In the genomic region with DNA sequence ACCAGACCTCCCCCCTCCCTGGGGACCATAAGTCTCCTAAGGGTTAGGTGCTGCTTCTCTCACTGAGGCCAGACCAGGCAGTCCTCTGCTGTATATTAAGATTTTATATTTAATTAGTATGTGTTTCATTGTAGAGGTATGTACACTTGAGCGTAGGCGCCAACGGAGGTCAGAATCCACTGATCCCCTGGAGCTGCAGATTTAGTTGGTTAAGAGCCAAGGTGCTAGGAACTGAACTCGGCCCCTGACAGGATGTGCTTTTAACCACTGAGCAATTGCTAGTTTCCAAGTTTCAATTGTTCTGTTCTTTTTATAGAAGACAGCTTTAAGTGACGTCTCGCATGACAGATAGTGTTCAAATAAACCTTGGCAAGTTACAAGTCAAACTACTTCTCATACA, we compare ENCODE assay signal across 29 mouse cellular contexts. TPM values are rescaled to one million over a fixed set of nuclear protein-coding genes. Genes with fewer than 3 reads are reported as not detected.
DNase-seq lines count a peak whose midpoint lies in the region; ATAC-seq and TF ChIP-seq lines count a peak whose summit lies in the region.
"Had no signal": no experiment of that assay in that cellular context is flagged by ENCODE, and none has a peak within 500 bp of the region (broad histone marks: within the 10 kb centered on the region; RNA-seq: fewer than 3 reads in every experiment).

No protein-coding gene starts in this region.

- WGBS in heart, embryonic 12.5 days: 54% methylated on average over 6 of the region's 6 CpGs
- 27% methylated on average over 6 of the region's 6 CpGs for WGBS in heart, postnatal 0 days
- WGBS in heart, embryonic 11.5 days (ENCODE audit: insufficient replicate concordance): 63% methylated on average over 6 of the region's 6 CpGs
- 42% methylated on average over 6 of the region's 6 CpGs for WGBS in lung, embryonic 15.5 days
- WGBS in stomach, postnatal 0 days: 59% methylated on average over 6 of the region's 6 CpGs

- no peak for TF ChIP-seq CTCF in heart, postnatal 0 days (IDR thresholded peaks at IDR 0.05; ENCODE audit: low read depth)
- TF ChIP-seq CTCF in stomach, postnatal 0 days (IDR thresholded peaks at IDR 0.05; ENCODE audit: low read depth): no peak

- H3K9ac ChIP-seq in heart, embryonic 12.5 days: no peak overlapping the region
- H3K9ac ChIP-seq in heart, postnatal 0 days (replicated peaks; ENCODE audit: low read depth, low read length): no peak overlapping the region
- H3K9ac ChIP-seq in heart, embryonic 11.5 days (ENCODE audit: low read depth, low read length): no peak overlapping the region
- no peak overlapping the region for H3K9ac ChIP-seq in lung, embryonic 15.5 days
- H3K9ac ChIP-seq in stomach, postnatal 0 days (ENCODE audit: low read length): no peak overlapping the region
- H3K9ac ChIP-seq: embryonic facial prominence, embryonic 13.5 days; forebrain, embryonic 13.5 days; hindbrain, embryonic 12.5 days; intestine, embryonic 15.5 days; limb, embryonic 13.5 days; midbrain, embryonic 13.5 days; stomach, embryonic 15.5 days had no signal

- 0 out of 2 replicates have a peak, but pooled peaks cover 11% of the 10 kb centered on the region for H3K27me3 ChIP-seq in heart, embryonic 12.5 days (replicated peaks)
- H3K27me3 ChIP-seq in heart, postnatal 0 days (ENCODE audit: control insufficient read depth, insufficient read depth, low read length): no peaks in the 10 kb centered on the region
- H3K27me3 ChIP-seq in heart, embryonic 11.5 days (ENCODE audit: control insufficient read depth, insufficient read depth, low read length): no peaks in the 10 kb centered on the region
- no peaks in the 10 kb centered on the region for H3K27me3 ChIP-seq in lung, embryonic 15.5 days
- H3K27me3 ChIP-seq in stomach, postnatal 0 days (ENCODE audit: control insufficient read depth, insufficient read depth, low read length): no peaks in the 10 kb centered on the region
- H3K27me3 ChIP-seq: CH12.LX; embryonic facial prominence, embryonic 13.5 days; forebrain, embryonic 13.5 days; hindbrain, embryonic 12.5 days; intestine, embryonic 15.5 days; limb, embryonic 13.5 days; midbrain, embryonic 13.5 days; stomach, embryonic 15.5 days had no signal

- no peaks in the 10 kb centered on the region for H3K36me3 ChIP-seq in heart, embryonic 12.5 days
- H3K36me3 ChIP-seq in heart, postnatal 0 days (replicated peaks; ENCODE audit: control insufficient read depth, insufficient read depth, low read length): no peaks in the 10 kb centered on the region
- H3K36me3 ChIP-seq in heart, embryonic 11.5 days (ENCODE audit: control insufficient read depth, insufficient read depth, low read length): no peaks in the 10 kb centered on the region
- no peaks in the 10 kb centered on the region for H3K36me3 ChIP-seq in lung, embryonic 15.5 days
- H3K36me3 ChIP-seq in stomach, postnatal 0 days (ENCODE audit: control insufficient read depth, insufficient read depth, low read length): no peaks in the 10 kb centered on the region
- H3K36me3 ChIP-seq: embryonic facial prominence, embryonic 13.5 days; intestine, embryonic 15.5 days; stomach, embryonic 15.5 days had no signal

- peaks cover 70% of the 10 kb centered on the region for H3K4me1 ChIP-seq in heart, embryonic 12.5 days (replicated peaks)
- peaks cover 45% of the 10 kb centered on the region for H3K4me1 ChIP-seq in heart, postnatal 0 days (ENCODE audit: control insufficient read depth, insufficient read depth)
- peaks cover 42% of the 10 kb centered on the region for H3K4me1 ChIP-seq in heart, embryonic 11.5 days (ENCODE audit: control insufficient read depth, insufficient read depth, low read length)
- H3K4me1 ChIP-seq in lung, embryonic 15.5 days: peaks cover 54% of the 10 kb centered on the region
- no peaks in the 10 kb centered on the region for H3K4me1 ChIP-seq in stomach, postnatal 0 days (replicated peaks; ENCODE audit: control insufficient read depth, insufficient read depth)

- H3K4me2 ChIP-seq in heart, embryonic 12.5 days: no peak overlapping the region
- peak overlapping the region; percentile 5; the same call in 1 of the 2 replicates for H3K4me2 ChIP-seq in heart, postnatal 0 days (ENCODE audit: low read depth, low read length)
- H3K4me2 ChIP-seq in heart, embryonic 11.5 days: no peak overlapping the region
- H3K4me2 ChIP-seq in lung, embryonic 15.5 days: no peak overlapping the region
- H3K4me2 ChIP-seq in stomach, postnatal 0 days (replicated peaks; ENCODE audit: low read depth): no peak overlapping the region
- H3K4me2 ChIP-seq: embryonic facial prominence, embryonic 13.5 days; forebrain, embryonic 13.5 days; hindbrain, embryonic 12.5 days; intestine, embryonic 15.5 days; limb, embryonic 13.5 days; liver, embryonic 11.5 days; midbrain, embryonic 13.5 days; stomach, embryonic 15.5 days had no signal

- H3K4me3 ChIP-seq in heart, embryonic 12.5 days: no peak overlapping the region
- no peak overlapping the region for H3K4me3 ChIP-seq in heart, postnatal 0 days (ENCODE audit: low read depth, low read length)
- H3K4me3 ChIP-seq in heart, embryonic 11.5 days (ENCODE audit: low read depth, low read length): no peak overlapping the region
- H3K4me3 ChIP-seq in lung, embryonic 15.5 days: no peak overlapping the region
- no peak overlapping the region for H3K4me3 ChIP-seq in stomach, postnatal 0 days (ENCODE audit: low read depth, low read length)
- H3K4me3 ChIP-seq: embryonic facial prominence, embryonic 13.5 days; forebrain, embryonic 13.5 days; hindbrain, embryonic 12.5 days; intestine, embryonic 15.5 days; limb, embryonic 13.5 days; midbrain, embryonic 13.5 days; stomach, embryonic 15.5 days had no signal

- no peak for DNase-seq in heart, adult 18-20 months
- DNase-seq in heart, postnatal 0 days (ENCODE audit: low spot score): peak; percentile 32
- DNase-seq in lung, postnatal 14 days: no peak
- DNase-seq in stomach, postnatal 0 days (ENCODE audit: low spot score): no peak
- DNase-seq: adrenal gland, adult 2 months; adrenal gland, postnatal 36 days; B cell, adult 2 months; cerebellum, adult 18-20 months; gastrocnemius, postnatal 25 days; kidney, postnatal 4 days; right cerebral cortex, postnatal 25 days; thymus, postnatal 14 days had no signal

- peak overlapping the region; percentile 69; the same call in 1 of the 2 replicates for H3K27ac ChIP-seq in heart, embryonic 12.5 days (ENCODE audit: poor library complexity, severe bottlenecking)
- peak overlapping the region; percentile 22 for H3K27ac ChIP-seq in heart, postnatal 0 days (ENCODE audit: low read depth)
- no peak overlapping the region for H3K27ac ChIP-seq in heart, embryonic 11.5 days (ENCODE audit: low read depth, low read length)
- H3K27ac ChIP-seq in lung, embryonic 15.5 days: peak overlapping the region; percentile 78
- H3K27ac ChIP-seq in stomach, postnatal 0 days (replicated peaks): no peak overlapping the region
- H3K27ac ChIP-seq: embryonic facial prominence, embryonic 13.5 days; forebrain, embryonic 13.5 days; hindbrain, embryonic 12.5 days; kidney, postnatal 0 days; limb, embryonic 13.5 days; macrophage; midbrain, embryonic 13.5 days had no signal

- no peak for ATAC-seq in heart, embryonic 12.5 days (ENCODE audit: insufficient number of reproducible peaks, low FRiP score)
- 0 out of 2 replicates have a peak, but pooled peaks have one; percentile 6 for ATAC-seq in heart, postnatal 0 days (ENCODE audit: insufficient read depth, low read depth)
- ATAC-seq in heart, embryonic 11.5 days (replicated peaks; ENCODE audit: insufficient number of reproducible peaks, low FRiP score, low TSS enrichment): no peak
- ATAC-seq in lung, embryonic 15.5 days (ENCODE audit: borderline replicate concordance, extremely low read depth, low FRiP score, low TSS enrichment): no peak
- peak; percentile 16; the same call in 1 of the 2 replicates for ATAC-seq in stomach, postnatal 0 days (ENCODE audit: low FRiP score, low TSS enrichment)
- ATAC-seq in CD4-positive, CD25-positive, alpha-beta regulatory T cell, adult 4 months: no peak
- ATAC-seq: activated CD4-positive, CD25-positive, alpha-beta regulatory T cell, adult 4 months; forebrain, embryonic 13.5 days; hindbrain, postnatal 0 days; intestine, embryonic 15.5 days; midbrain, embryonic 13.5 days had no signal

- no peak for TF ChIP-seq EP300 in heart, postnatal 0 days (IDR thresholded peaks at IDR 0.05; ENCODE audit: low read depth)
- no peak for TF ChIP-seq EP300 in stomach, postnatal 0 days (optimal IDR thresholded peaks at IDR 0.05)

- H3K9me3 ChIP-seq in heart, embryonic 12.5 days (replicated peaks): no peaks in the 10 kb centered on the region
- no peaks in the 10 kb centered on the region for H3K9me3 ChIP-seq in heart, postnatal 0 days (replicated peaks; ENCODE audit: control insufficient read depth, low read length)
- no peaks in the 10 kb centered on the region for H3K9me3 ChIP-seq in heart, embryonic 11.5 days (replicated peaks; ENCODE audit: control insufficient read depth, low read length)
- H3K9me3 ChIP-seq in lung, embryonic 15.5 days: no peaks in the 10 kb centered on the region
- no peaks in the 10 kb centered on the region for H3K9me3 ChIP-seq in stomach, postnatal 0 days (ENCODE audit: control insufficient read depth, low read length)
- H3K9me3 ChIP-seq: embryonic facial prominence, embryonic 13.5 days; forebrain, embryonic 13.5 days; hindbrain, embryonic 12.5 days; intestine, embryonic 15.5 days; midbrain, embryonic 13.5 days; stomach, embryonic 15.5 days had no signal

RNA-seq across cellular contexts. Expression of a gene that starts 41.0 kb away (rescaled TPM):
- 8.5 and 8.6 TPM in 2 replicates for polyA plus RNA-seq in heart, embryonic 12.5 days (2016; fragmentation: Nextera tagmentation; extraction: Ambion mirVana)
- 1 to 10 TPM; 1.6 TPM for total RNA-seq in heart, adult 18-20 months (2021)
- total RNA-seq in heart, postnatal 0 days (2014; rRNA removed; ENCODE audit: low replicate concordance): 3.4 and 4.0 TPM in 2 replicates
- polyA plus RNA-seq in heart, postnatal 0 days (2015; fragmentation: Nextera tagmentation; extraction: Ambion mirVana): 4.9 and 5.0 TPM in 2 replicates
- 3.3 and 8.2 TPM in 2 replicates for polyA plus RNA-seq in heart, embryonic 11.5 days (2014; fragmentation: Nextera tagmentation; extraction: Ambion mirVana)
- 9.7 and 10.7 TPM in 2 replicates for polyA plus RNA-seq in lung, embryonic 15.5 days (2015; fragmentation: Nextera tagmentation; extraction: Ambion mirVana)
- 4.6 and 5.2 TPM in 2 replicates for polyA plus RNA-seq in stomach, postnatal 0 days (2015; fragmentation: Nextera tagmentation; extraction: Ambion mirVana)
- polyA plus RNA-seq in CD4-positive, CD25-positive, alpha-beta regulatory T cell, adult 4 months (2017; shearing (Covaris generic)): under 1 TPM in 1 of 2 experiments, not detected in 1; 0.39 TPM
- total RNA-seq: CH12.LX had no signal

Comparison
In these comparisons a context has a peak if more than half of its experiments do, and no peak if none do; other contexts are left out.
1. ATAC-seq: peak in heart, postnatal 0 days (single experiment) and stomach, postnatal 0 days (single experiment); none in heart, embryonic 12.5 days (single experiment), heart, embryonic 11.5 days (single experiment), lung, embryonic 15.5 days (single experiment) and CD4-positive, CD25-positive, alpha-beta regulatory T cell, adult 4 months (single experiment).
2. H3K27ac ChIP-seq: peak in heart, embryonic 12.5 days (single experiment), heart, postnatal 0 days (single experiment) and lung, embryonic 15.5 days (single experiment); none in heart, embryonic 11.5 days (single experiment) and stomach, postnatal 0 days (single experiment).